Mouse (Mus musculus): Measurements from ENCODE around the gene Abi1.

- TF ChIP-seq CTCF (IDR thresholded peaks at IDR 0.05; ENCODE audit: borderline replicate concordance, control insufficient read depth, extremely low read depth, insufficient read depth, low read length, poor library complexity) (no peak), POLR2A (IDR thresholded peaks at IDR 0.05; ENCODE audit: control insufficient read depth, extremely low read depth, insufficient read depth, low read length, poor library complexity) (no peak)
Measured at GRCm38 (mm10) chr2:23042189-23042588, 2.1 kb upstream of the Abi1 start.
